Mouse (Mus musculus): ENCODE results near the gene N4bp2l1. TPM values are rescaled to one million over a fixed set of nuclear protein-coding genes. Genes with fewer than 3 reads are reported as not detected.

The N4bp2l1 gene
- polyA plus RNA-seq, 1 experiment: 26.2 TPM

- no peak for TF ChIP-seq CTCF (IDR thresholded peaks at IDR 0.05; ENCODE audit: control insufficient read depth, insufficient read depth, low read length)
- TF ChIP-seq POLR2A (IDR thresholded peaks at IDR 0.05; ENCODE audit: borderline replicate concordance, control insufficient read depth, low read depth, low read length): no peak
- WGBS: 91% methylated on average over 6 of the region's 6 CpGs
- no peaks in the 10 kb centered on the region; the same call in 1 of the 2 replicates for H3K4me1 ChIP-seq (ENCODE audit: control insufficient read depth, insufficient read depth, low read length)
- H3K27ac ChIP-seq (ENCODE audit: control insufficient read depth, insufficient read depth, low read depth, low read length, poor library complexity): no peak overlapping the region
- H3K4me3 ChIP-seq (replicated peaks; ENCODE audit: control insufficient read depth, low read depth, low read length): no peak overlapping the region
Measured at GRCm38 (mm10) chr5:150606131-150606530, 9.1 kb upstream of the N4bp2l1 start.

GRCm38 (mm10) chr5:150601441-150602230 is 4.6 kb upstream of the N4bp2l1 start:
- Histone ChIP-seq H3K4me3 (replicated peaks; ENCODE audit: control insufficient read depth, low read depth, low read length) (peak overlapping the region; percentile 69), H3K4me1 (ENCODE audit: control insufficient read depth, insufficient read depth, low read length) (peaks cover 6% of the 10 kb centered on the region; the same call in 1 of the 2 replicates), H3K27ac (ENCODE audit: control insufficient read depth, insufficient read depth, low read depth, low read length, poor library complexity) (peak overlapping the region; percentile 90)
- TF ChIP-seq POLR2A (IDR thresholded peaks at IDR 0.05; ENCODE audit: borderline replicate concordance, control insufficient read depth, low read depth, low read length): no peak
- WGBS: 67% methylated on average over 14 of the region's 14 CpGs

GRCm38 (mm10) chr5:150600554-150601440 is 3.8 kb upstream of the N4bp2l1 start:
- peak overlapping the region; percentile 90 for H3K27ac ChIP-seq (ENCODE audit: control insufficient read depth, insufficient read depth, low read depth, low read length, poor library complexity)
- TF ChIP-seq POLR2A (IDR thresholded peaks at IDR 0.05; ENCODE audit: borderline replicate concordance, control insufficient read depth, low read depth, low read length): 0 out of 2 replicates have a peak, but pooled peaks have one; percentile 21
- no peak for TF ChIP-seq CTCF (IDR thresholded peaks at IDR 0.05; ENCODE audit: control insufficient read depth, insufficient read depth, low read length)
- 12% methylated on average over 20 of the region's 20 CpGs for WGBS

GRCm38 (mm10) chr5:150599301-150600294 is 2.6 kb upstream of the N4bp2l1 start:
- peak overlapping the region; percentile 90 for H3K27ac ChIP-seq (ENCODE audit: control insufficient read depth, insufficient read depth, low read depth, low read length, poor library complexity)
- TF ChIP-seq POLR2A (IDR thresholded peaks at IDR 0.05; ENCODE audit: borderline replicate concordance, control insufficient read depth, low read depth, low read length): no peak
- TF ChIP-seq CTCF (IDR thresholded peaks at IDR 0.05; ENCODE audit: control insufficient read depth, insufficient read depth, low read length): no peak
- peaks cover 9% of the 10 kb centered on the region; the same call in 1 of the 2 replicates for H3K4me1 ChIP-seq (ENCODE audit: control insufficient read depth, insufficient read depth, low read length)
- peak overlapping the region; percentile 47 for H3K4me3 ChIP-seq (replicated peaks; ENCODE audit: control insufficient read depth, low read depth, low read length)
- WGBS: 22% methylated on average over 13 of the region's 13 CpGs

More at GRCm38 (mm10) chr5:150600554-150601440, 3.8 kb upstream of the N4bp2l1 start:
- Histone ChIP-seq H3K4me3 (replicated peaks; ENCODE audit: control insufficient read depth, low read depth, low read length) (peak overlapping the region; percentile 69), H3K4me1 (ENCODE audit: control insufficient read depth, insufficient read depth, low read length) (peaks cover 7% of the 10 kb centered on the region; the same call in 1 of the 2 replicates)

GRCm38 (mm10) chr5:150598202-150599119 is 1.5 kb upstream of the N4bp2l1 start:
- H3K4me1 ChIP-seq (ENCODE audit: control insufficient read depth, insufficient read depth, low read length): peaks cover 9% of the 10 kb centered on the region; the same call in 1 of the 2 replicates

GRCm38 (mm10) chr5:150595366-150596016 is 1.5 kb downstream of the N4bp2l1 start:
- H3K27ac ChIP-seq (ENCODE audit: control insufficient read depth, insufficient read depth, low read depth, low read length, poor library complexity): peak overlapping the region; percentile 79
- 12% methylated on average over 11 of the region's 11 CpGs for WGBS
- peak overlapping the region; percentile 35 for H3K4me3 ChIP-seq (replicated peaks; ENCODE audit: control insufficient read depth, low read depth, low read length)
- TF ChIP-seq CTCF (IDR thresholded peaks at IDR 0.05; ENCODE audit: control insufficient read depth, insufficient read depth, low read length): no peak
- no peak for TF ChIP-seq POLR2A (IDR thresholded peaks at IDR 0.05; ENCODE audit: borderline replicate concordance, control insufficient read depth, low read depth, low read length)
- H3K4me1 ChIP-seq (ENCODE audit: control insufficient read depth, insufficient read depth, low read length): peaks cover 10% of the 10 kb centered on the region; the same call in 1 of the 2 replicates

More at GRCm38 (mm10) chr5:150598202-150599119, 1.5 kb upstream of the N4bp2l1 start:
- WGBS: 15% methylated on average over 21 of the region's 21 CpGs
- peak overlapping the region; percentile 6; the same call in 1 of the 2 replicates for H3K27ac ChIP-seq (ENCODE audit: control insufficient read depth, insufficient read depth, low read depth, low read length, poor library complexity)
- H3K4me3 ChIP-seq (replicated peaks; ENCODE audit: control insufficient read depth, low read depth, low read length): peak overlapping the region; percentile 62
- TF ChIP-seq POLR2A (IDR thresholded peaks at IDR 0.05; ENCODE audit: borderline replicate concordance, control insufficient read depth, low read depth, low read length) (no peak), CTCF (IDR thresholded peaks at IDR 0.05; ENCODE audit: control insufficient read depth, insufficient read depth, low read length) (no peak)

Measured in bone marrow, adult 2 months (tissue).